Mouse (Mus musculus) ovary, postnatal 10 days (tissue): Measurements from ENCODE around the gene Smim13.
A peak's percentile ranks its signal among the peaks of the same experiment; 100 is the strongest.
"Not testable (repeated sequence)": the region's sequence is repeated elsewhere in the genome, so short reads cannot be mapped to it uniquely, and the experiment has no call there.

ENCODE experiments used
- DNase-seq: peaks from one replicate; pipeline ENCODE4 v3.0.0; 2022; ENCODE audit warnings: low spot score

Smim13 gene

DNA sequence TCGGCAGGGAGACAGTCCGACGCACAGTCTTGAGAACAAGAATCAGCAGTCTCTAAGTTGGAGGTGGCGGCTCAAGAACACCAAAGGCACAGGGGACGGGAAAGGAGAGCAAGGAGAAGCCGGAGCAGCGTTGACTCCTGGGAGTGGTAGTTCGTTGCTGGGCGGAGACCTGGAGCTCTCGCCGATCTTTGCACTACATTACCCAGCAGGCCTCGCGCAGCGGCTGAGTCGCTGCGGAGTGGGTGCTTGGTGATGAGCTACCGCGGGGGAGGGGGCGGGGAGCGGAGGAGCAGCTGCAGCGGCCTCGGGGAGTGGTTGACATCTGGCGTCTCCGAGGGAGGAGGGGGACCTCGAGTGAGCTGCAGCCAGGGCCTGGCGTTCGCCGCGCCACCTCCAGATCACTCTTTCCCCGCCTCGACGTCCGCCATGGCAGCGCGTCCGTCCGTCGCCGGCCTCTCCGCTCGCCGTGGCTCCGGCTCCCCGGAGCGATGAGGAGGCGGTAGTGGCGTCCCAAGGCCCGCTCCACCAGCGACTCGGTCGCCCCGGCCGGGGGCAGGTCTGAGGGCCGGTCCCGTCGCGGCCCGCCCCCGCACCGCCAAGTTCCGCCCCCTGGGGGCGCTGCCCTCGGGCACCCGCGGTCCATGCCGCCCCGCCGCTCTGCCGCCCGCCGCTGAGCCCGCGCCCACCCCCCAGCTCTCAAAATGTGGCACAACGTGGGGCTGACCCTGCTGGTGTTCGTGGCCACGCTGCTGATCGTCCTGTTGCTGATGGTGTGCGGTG, at the start of gene Smim13:
TSS of gene Smim13 (plus strand) at position 307 of the 780 bp plus-strand sequence.
- peak; percentile 69 for DNase-seq

DNA sequence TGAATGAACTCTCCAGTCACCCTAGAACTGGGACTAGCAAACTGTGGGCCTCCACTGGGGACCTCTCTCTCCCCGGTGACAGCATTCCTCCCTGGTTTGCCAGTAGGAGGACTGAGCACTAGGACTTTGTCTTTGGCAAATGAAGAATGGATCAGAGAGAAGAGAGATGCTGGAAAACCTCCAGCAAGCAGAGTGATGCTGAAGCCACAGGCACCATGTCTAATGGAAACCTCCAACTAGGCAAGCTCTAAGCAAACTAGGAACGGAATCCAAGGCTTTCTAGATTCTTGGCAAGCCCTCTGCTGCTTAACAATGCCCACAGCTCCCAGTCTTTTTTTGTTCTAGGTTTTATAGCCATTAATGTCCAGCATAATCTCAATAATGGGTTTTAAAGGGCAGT, 48.8 kb upstream of the Smim13 start:
- no peak for DNase-seq

DNA sequence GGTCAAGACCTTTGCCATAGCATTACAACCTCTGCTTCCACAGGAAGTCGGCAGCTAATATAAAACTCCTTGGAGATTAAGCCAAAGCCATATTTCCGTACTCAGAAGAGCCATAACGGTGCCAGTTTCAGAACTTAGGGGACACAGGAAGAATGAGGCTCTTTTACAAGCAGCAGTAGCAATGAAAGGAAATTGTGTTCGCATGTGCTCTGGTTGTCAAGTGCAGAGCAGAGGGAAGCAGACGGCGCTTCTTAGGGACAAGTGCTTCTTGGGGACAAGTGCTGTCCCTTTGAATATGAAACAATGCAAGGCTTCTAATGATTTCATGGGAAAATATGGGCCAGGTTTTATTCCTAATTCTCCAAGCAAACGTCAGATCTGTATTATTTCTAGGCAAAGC, 46.4 kb upstream of the Smim13 start:
- DNase-seq = no peak

DNA sequence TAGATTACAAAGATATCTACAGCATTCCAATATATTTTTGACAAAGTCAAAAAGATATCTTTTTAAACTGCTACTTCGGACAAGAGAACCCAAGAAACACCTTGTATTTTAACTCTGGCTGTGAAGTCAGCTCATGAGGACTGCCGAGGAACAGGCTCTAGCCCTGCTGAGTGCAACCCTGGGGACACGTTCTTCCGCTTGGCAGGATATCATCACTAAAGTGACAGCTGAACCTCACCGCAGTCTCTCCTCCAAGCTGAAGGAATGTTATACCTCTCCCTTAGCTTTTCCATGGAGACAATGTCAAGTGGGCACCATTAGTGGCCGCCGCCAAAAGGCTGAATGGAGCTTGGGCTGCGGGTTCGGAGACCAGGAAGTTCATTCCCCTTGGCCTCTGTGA, 46.0 kb upstream of the Smim13 start:
- no peak for DNase-seq

DNA sequence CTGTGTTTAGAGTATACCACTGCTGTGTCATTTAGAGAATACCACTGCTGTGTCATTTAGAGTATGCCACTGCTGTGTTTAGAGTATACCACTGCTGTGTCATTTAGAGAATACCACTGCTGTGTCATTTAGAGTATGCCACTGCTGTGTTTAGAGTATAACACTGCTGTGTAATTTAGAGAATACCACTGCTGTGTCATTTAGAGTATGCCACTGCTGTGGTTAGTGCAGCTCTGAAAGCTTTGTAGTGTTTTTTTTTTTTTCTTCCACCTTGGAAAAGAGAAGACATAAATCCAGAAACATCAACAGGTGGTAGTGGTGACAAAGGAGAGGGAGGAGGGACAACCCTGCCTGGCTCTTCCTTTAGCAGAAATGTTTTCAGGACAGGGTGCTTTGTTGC, 44.1 kb upstream of the Smim13 start:
- not testable (repeated sequence) for DNase-seq

DNA sequence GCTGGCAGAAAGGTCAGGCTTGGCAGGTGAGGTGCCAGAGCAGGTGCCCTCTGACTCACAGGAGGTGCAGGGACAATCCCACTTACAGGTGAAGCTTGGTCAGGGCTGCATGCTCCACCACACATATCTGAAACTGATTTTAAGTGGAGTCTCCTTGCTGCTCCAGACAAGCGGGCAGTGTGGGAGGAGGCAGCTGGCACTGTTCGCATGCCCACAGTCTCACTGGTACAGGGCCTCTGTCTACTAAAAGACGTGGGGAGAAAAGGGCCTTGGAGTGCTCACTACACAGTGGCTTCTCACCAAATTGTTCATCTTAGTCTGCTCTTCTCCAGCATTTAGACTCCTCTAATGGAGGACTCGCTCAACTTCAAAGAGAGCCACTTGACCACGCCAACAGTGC, 43.4 kb upstream of the Smim13 start:
- no peak for DNase-seq

DNA sequence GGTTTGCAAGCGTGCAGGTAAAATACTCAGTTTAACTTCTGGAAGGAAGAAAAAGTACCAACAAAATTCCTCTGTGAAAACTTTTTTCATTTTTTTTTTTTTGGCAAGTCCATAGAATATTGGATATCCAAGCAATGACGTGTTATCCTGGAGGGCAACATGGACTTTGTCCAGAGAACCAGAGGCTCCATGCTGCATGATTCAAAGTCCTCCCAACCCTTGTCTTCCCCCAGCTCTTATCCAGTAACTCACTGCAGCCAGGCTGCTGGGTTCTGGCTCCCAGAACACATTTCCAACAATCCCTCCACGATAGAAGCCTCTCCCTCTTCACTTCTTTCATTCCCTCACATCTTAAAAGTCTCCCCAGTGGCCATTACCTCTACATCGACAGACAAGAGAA, 38.4 kb upstream of the Smim13 start:
- DNase-seq = no peak

DNA sequence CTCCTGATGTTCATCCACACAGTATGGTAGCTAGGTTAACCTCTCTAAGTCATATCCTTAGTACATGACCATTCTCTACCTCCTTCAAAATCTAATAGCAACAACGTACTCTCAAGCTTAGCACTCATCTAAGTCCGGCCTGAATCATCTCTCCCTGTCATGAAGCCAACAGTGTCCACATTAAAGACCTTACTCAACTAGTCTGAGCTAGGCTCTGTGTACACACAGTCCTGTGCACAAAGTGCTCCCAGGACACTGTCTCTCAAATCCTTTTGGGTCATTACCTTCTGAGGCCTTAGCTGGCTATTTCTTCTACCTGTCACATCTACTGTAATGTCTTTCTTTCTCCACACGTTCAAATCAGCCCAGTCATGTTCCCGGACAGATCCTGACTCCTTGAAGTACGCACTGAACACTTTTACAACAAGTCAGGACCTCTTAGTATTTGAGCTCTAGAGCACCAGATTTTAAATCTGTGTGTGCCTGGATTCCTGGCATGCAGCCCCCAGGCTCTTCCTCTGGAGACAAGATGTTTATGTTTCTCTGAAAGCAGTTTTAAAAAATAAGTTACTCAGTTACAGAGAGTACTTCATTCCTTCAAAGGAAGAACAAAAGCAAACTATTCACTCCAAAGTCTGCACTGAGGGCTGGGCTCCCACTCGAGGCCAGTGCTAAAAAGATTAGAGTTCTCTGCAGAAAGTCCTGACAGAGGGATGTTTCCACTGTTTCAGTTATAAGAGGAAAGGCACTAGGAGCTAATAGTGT, 36.9 kb upstream of the Smim13 start:
- DNase-seq = no peak

DNA sequence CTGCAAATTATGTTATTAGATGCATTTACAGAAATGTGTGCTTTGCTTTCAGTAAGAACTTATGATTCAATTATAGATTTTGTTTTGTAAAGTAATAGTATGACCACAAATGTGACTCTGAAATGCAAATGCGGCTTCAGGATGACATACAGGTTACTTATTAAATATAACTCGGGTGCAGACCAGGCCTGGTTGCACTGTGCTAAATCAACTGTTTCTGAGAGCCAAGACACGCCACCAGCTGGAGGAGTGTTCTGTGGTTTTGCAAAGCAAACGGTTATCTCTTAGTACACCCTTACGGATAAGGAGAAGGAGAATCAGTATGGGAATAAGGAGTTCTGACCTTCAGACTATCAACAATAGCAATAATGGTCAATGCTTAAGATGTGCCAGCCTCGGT, 34.0 kb upstream of the Smim13 start:
- DNase-seq = no peak

DNA sequence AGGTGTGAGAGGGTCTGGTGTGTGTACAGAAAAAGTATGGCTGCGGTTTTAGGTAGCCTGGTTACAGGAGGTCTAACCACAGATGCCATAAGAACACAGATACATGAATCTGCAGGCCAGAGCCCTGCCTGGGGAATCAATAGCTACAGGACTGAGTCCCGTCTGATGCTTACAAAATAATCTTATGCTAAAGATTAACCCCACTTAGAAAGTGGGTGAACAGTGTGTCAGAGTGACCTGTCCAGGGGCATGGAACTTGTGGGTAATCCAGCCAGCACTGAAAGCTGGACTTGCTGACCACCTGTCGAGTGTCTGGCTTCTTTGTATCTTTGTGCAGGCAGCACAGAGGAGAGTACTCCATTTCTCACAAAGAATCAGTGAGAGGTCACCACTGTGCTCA, 33.4 kb upstream of the Smim13 start:
- DNase-seq = no peak

DNA sequence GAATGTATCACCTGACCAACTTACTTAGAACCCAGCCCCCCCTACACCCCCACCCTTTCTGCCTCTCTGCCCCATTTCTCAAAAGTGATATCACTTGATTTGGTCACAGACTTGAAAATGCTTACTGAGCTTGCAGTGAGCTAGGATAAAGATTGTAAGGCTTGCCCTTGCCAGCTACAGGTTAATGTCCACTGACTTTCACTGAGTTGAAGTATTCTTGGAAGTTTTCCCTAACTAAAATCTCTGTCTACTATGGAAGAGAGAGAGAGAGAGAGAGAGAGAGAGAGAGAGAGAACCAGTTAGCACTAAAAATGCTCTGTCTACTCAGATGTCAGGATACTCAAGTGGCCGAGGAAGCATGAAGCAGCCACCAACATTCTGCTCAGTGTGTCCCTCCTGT, 30.6 kb upstream of the Smim13 start:
- DNase-seq = no peak

DNA sequence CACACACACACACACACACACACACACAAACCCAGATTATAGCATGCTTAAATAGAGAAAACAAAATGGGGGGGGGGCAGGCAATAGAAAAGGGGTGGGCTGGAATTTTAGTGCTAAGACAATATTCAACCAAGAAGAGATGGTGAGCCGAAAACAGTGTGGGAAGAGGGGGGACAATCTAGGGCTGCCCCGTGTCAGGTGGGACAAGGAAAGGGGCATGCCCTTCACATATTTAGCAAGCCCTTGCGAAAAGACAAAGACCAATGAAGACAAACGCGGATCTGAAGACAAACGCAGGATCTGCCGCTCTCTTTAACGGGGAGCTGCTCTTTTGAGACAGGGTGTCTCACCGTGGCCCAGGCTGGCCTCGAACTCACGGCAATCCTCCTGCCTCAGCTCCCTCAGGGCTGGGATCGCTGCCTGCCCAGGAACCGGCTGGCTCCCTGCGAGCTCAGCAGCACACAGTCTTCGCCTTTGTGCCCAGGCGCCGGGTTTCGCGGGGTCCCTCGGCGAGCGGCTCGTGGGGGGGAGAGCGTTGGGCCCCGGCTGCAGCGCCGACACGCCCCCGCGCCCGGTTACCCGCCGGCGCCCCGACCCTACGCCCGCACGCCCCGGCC, 29.8 kb upstream of the Smim13 start:
- DNase-seq = peak; percentile 16

DNA sequence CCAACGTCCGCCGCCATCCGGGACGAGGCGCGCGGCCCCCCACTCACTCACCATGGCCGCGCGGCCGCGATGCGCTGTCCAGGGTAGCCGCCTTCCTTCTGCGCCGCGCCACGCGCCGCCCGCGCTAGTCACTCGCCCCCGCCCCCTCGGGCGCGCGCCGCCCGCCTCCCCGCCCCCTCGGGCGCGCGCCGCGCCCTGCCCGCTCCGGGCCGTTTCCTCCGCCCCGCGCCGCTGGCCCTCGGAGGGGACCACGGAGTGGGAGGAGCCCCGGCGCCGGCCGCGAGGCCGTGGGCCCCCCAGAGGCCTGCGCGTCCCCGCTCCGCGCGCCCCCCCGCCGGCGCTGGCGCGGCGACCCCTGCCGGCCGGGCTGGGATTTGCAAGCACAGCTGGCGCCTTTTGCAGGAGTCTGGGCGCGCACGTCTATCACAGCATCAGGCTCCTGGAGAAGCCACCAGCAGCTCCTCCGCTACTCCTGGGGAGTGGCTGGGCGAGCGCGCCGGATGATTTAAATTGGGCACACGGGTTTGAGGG, 29.3 kb upstream of the Smim13 start, which contains the start of gene Elovl2:
TSS of gene Elovl2 (minus strand) at position 102 of the 531 bp plus-strand sequence.
- peak; percentile 42 for DNase-seq

DNA sequence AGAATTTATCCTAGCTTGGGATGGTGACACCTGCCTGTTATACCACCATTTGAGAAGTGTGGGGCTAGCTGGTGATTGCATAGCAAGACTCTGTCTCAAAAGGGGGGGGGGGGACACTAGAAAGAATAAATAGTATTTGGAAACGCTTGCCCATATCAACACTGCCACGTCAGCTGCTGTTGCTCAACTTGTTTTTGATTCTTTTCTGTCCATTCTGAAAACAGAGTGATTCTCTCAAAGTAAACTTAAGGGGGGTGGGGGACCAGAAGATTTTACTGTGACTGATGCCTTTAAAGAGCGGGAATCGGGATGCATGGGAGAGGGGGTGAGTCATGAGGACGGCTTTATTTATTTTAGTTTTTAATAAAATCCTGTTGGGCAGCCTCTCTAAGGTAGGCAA, 23.1 kb upstream of the Smim13 start:
- DNase-seq = no peak

DNA sequence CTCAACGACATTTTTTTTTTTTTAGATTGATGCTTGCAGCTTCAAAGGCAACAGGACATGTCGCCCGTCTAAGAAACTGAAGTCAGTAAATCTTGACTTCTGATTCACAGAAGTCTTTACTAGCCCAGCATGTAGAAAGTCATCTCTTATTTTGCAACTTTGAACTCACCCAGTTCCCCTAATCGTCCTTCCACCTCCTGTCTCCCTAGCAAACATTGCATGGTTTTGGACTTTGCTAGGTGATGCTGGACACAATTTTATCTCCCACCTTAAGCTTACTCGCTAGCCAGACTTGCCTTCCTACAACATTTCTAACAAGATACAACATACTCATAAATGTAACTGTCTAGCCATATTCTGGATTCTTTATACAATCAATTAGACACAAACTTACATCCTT, 21.6 kb upstream of the Smim13 start:
- no peak for DNase-seq

DNA sequence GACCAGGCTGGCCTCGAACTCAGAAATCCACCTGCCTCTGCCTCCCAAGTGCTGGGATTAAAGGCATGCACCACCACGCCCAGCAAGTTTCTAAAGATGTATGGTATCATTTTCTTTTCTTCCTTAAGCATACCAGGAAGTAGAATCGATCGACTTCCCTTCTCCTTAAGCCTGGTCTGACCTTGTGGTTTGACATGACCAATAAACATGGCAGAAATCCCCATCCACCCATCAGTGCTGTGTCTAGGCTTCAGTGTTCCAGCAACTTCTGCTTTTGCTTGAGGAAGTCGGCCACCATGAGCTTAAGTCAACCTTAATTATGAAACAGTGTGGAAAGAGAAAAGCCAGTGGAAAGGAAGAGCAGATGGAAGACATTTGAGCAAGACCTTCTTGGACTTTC, 19.4 kb upstream of the Smim13 start:
- no peak for DNase-seq

DNA sequence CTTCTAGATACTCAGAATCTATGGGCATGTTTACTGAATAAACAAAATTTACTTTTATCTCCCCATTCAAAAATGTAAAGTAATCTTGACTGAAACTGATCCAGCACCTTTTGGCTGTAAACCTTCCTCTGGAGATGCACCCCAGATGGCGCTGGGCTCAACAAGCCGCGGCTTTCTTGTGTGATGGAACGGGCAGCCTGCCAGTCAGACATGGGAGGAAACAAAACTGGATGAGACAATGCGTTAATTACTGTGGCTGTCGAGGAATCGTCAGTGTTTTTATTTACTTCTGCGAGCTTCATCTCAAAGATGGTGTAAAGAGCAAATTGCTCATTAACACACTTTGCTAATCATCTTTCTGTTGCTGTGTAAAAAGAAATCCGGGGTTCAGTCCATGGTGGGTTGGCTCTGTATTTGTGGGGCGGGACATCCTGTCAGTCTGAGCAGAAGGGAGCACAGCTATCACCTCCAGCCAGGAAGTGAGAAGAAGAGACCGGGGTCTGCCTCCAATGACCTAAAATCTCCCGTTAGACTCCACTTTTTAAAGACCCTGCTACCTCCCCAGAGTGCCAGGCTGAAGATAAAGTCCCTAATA, 18.2 kb upstream of the Smim13 start:
- DNase-seq = no peak

DNA sequence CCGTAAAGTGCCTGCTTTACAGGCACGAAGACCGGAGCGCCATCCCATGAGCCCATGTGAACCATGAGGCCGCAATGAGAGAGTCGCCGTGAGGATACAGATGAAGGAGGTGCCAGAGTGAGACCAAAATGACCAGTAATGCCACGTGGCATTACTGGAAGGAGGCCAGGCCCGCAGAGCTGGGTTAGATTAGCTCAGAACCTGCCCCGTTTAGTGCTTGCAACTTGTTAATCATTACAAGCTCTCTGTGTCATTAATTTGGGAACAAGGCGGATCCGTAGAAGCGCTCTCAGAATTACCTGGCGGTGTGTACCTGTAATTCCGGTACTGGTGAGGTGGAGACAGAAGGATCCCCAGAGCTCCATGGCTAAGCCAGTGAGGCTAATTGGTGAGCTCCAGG, 17.4 kb upstream of the Smim13 start:
- DNase-seq = no peak

DNA sequence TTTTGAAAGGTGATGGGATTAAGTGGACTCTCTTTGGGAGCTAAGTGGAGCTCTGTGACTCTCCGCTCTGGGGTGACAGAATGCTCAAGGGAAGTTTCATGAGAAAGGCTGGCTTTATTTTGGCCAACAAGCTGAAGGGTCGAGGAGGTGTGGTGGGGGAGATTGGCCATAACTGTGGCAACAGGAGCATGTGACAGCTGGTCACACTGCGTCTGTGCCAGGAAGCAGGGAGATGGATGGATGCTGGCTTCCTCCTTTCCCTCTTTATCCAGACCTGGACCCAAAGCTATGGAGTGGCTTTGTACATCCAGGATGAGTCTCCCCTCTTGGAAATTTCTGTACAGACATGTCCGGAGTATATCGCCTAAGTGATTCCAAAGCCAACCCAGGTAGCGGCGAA, 16.4 kb upstream of the Smim13 start:
- no peak for DNase-seq

DNA sequence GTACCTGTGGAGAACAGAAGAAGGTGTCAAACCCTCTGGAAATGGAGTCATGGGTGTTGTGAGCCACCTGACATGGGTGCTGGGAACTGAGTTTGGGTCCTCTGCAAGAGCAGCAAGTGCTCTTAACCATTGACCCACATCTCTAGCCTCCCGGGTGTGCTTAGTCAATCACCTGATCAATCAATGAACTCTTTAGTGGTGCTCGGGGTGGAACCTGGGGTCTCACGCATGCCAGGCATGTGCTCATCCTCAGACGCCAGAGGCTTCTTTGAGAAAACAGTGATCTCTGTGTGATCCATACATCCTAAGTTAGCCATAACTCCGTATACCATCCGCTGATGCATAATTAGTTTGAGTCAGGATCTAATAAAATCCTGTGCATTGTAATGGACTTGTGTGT, 14.5 kb upstream of the Smim13 start:
- DNase-seq = no peak

DNA sequence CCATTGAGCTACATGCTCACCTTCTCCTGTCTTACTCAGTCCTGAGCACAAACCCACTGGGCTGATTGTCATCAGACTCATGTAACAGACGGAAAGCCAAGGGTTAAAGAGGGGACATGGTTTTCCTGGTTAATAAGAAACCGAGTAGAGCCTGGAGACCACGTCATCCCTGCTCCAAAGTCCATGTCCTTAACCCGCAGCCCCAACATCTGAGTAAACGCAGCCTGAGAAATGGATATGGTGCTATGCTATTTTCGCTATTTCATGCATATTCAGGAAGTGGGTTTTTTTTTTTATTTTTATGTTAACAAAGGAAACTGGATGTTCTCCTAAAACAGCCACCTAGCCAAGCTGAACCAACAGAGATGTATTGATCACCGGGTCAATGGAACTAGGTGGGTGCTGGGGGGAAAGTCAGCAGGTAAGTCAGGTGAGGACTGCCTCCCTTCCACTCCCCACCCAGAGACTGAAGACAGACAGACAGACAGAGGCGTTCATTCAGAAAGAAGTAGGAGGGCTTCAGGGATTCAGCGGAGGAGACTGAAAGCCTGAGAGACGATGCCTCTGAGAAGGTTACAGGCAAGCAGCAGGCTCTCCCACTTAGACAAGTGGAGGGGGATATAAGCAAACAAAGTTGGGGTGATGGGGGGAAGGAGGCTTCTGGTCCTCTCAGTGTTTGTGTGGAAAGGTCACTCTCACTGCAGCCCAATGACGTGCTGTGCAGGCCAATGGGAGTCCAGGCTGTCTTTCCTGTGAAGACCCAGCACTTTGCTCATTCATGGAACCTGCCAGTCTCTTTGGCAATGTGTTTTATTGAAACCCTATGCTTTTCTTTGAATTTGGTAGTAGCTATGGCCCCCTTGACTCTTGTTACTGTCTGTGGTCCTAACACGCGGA, 13.6 kb upstream of the Smim13 start:
- no peak for DNase-seq
